Mouse (Mus musculus): Measurements from ENCODE around the gene Prkg1.
"Not testable (repeated sequence)": the region's sequence is repeated elsewhere in the genome, so short reads cannot be mapped to it uniquely, and the experiment has no call there.

Prkg1 gene

GRCm38 (mm10) chr19:30552260-30552659 lies 1212.6 kb downstream of the Prkg1 start:
- no peak for DNase-seq

GRCm38 (mm10) chr19:30549854-30550647 lies 1214.8 kb downstream of the Prkg1 start:
- no peak for DNase-seq

- DNase-seq: no peak
These were observed 1215.6 kb downstream of the Prkg1 start, which contains the start of gene Dkk1 for GRCm38 (mm10) chr19:30549044-30549853. TSS of gene Dkk1 (minus strand) at chr19:30549665.

- no peak for DNase-seq
These were observed 1216.3 kb downstream of the Prkg1 start for GRCm38 (mm10) chr19:30548411-30549043.

GRCm38 (mm10) chr19:30539365-30539941 lies 1225.4 kb downstream of the Prkg1 start:
- not testable (repeated sequence) for DNase-seq

GRCm38 (mm10) chr19:30516771-30517170 lies 1248.1 kb downstream of the Prkg1 start:
- no peak for DNase-seq

All from cerebellum, adult 11-12 months (tissue).